Mouse (Mus musculus): ENCODE data around the gene C130079G13Rik. TPM values are rescaled to one million over a fixed set of nuclear protein-coding genes. Genes with fewer than 3 reads are reported as not detected.
"Not testable (repeated sequence)": the region's sequence is repeated elsewhere in the genome, so short reads cannot be mapped to it uniquely, and the experiment has no call there.

The C130079G13Rik gene
- polyA plus RNA-seq (2012; rRNA removed) = not detected in 2 replicates

- DNase-seq (ENCODE audit: extremely low spot score in 1 of 2, low spot score in 1 of 2) = no peak
Observed at GRCm38 (mm10) chr3:59924914-59925313, at the start of gene C130079G13Rik. Gene C130079G13Rik (plus strand): TSS chr3:59925214.

GRCm38 (mm10) chr3:59877601-59878000 is 47.4 kb upstream of the C130079G13Rik start:
- not testable (repeated sequence) for DNase-seq (ENCODE audit: extremely low spot score in 1 of 2, low spot score in 1 of 2)

- not testable (repeated sequence) for DNase-seq (ENCODE audit: extremely low spot score in 1 of 2, low spot score in 1 of 2)
Observed at GRCm38 (mm10) chr3:59879801-59880554, 45.0 kb upstream of the C130079G13Rik start.

GRCm38 (mm10) chr3:59893276-59893675 is 31.7 kb upstream of the C130079G13Rik start:
- no peak for DNase-seq (ENCODE audit: extremely low spot score in 1 of 2, low spot score in 1 of 2)

- no peak for DNase-seq (ENCODE audit: extremely low spot score in 1 of 2, low spot score in 1 of 2)
Observed at GRCm38 (mm10) chr3:59934621-59935020, 9.6 kb downstream of the C130079G13Rik start.

GRCm38 (mm10) chr3:59947294-59947950 is 22.4 kb downstream of the C130079G13Rik start:
- no peak for DNase-seq (ENCODE audit: extremely low spot score in 1 of 2, low spot score in 1 of 2)

- no peak for DNase-seq (ENCODE audit: extremely low spot score in 1 of 2, low spot score in 1 of 2)
Observed at GRCm38 (mm10) chr3:59970891-59971290, 45.9 kb downstream of the C130079G13Rik start.

GRCm38 (mm10) chr3:59974591-59974990 is 49.6 kb downstream of the C130079G13Rik start:
- DNase-seq (ENCODE audit: extremely low spot score in 1 of 2, low spot score in 1 of 2) = no peak

Other genes with a start within 250 kb of the C130079G13Rik start
- gene Gm5538, start 195.4 kb upstream of the C130079G13Rik start, polyA plus RNA-seq (2012; rRNA removed) = not detected in 2 replicates
- not detected in 2 replicates for gene Gm8298, start 64.2 kb upstream of the C130079G13Rik start, polyA plus RNA-seq (2012; rRNA removed)
- not detected in 2 replicates for gene Aadacl2, start 81.5 kb downstream of the C130079G13Rik start, polyA plus RNA-seq (2012; rRNA removed)
- gene Aadac, start 100.5 kb downstream of the C130079G13Rik start, polyA plus RNA-seq (2012; rRNA removed) = not detected in 2 replicates
- not detected in 2 replicates for gene Sucnr1, start 156.7 kb downstream of the C130079G13Rik start, polyA plus RNA-seq (2012; rRNA removed)